Mouse (Mus musculus) C2C12 (cell line): ENCODE measurements around the gene Cplx1.

Experiments
- CEBPB ChIP-seq: IDR thresholded peaks from one replicate; pipeline ENCODE4 v1.6.1; 2011; ENCODE audit warnings: low read depth, mild to moderate bottlenecking, control low read depth, moderate library complexity
- CTCF ChIP-seq: IDR thresholded peaks from one replicate; pipeline ENCODE4 v1.5.1; 2011; ENCODE audit not compliant: control insufficient read depth, insufficient read depth, insufficient read length
- MAX ChIP-seq: IDR thresholded peaks from one replicate; pipeline ENCODE4 v1.6.1; 2011; ENCODE audit warnings: mild to moderate bottlenecking, control low read depth

DNA sequence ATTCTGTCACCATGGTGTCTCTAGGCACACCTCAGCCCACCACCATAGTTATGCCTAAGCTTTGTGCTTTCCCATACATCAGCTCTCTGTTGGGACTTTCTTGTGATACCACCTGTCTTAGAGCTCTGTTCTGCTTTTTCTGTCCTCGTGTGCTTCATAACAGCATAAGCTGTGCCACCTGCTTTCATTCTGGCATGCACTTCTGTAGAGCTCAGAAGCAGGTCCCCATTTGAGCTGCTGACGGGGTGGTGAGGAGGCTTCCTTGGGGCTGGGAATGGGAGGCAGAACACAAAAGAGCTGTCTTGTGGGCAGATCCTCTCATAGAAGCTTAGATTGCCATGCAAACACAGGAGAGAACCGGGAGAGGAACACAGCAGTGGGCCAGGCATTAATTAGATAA lies 73.8 kb downstream of the Cplx1 start:
- TF ChIP-seq MAX (no peak), CEBPB (no peak), CTCF (no peak)
